Mouse (Mus musculus): ENCODE results near the gene Myog.

- TF ChIP-seq CTCF (IDR thresholded peaks at IDR 0.05; ENCODE audit: borderline replicate concordance, insufficient read depth, low read depth, low read length) (no peak), POLR2A (IDR thresholded peaks at IDR 0.05; ENCODE audit: borderline replicate concordance, insufficient read depth, low read length) (no peak)
Observed at GRCm38 (mm10) chr1:134310729-134311128, 20.9 kb downstream of the Myog start.
